Mouse (Mus musculus) midbrain, embryonic 13.5 days (tissue): ENCODE measurements at regions not wholly inside any gene's neighbourhood (a gene's known extent, or its start where the extent isn't known, plus 50 kb on each side); places are given as distances from the start of the nearest gene placed in this dataset.
A peak's percentile ranks its signal among the peaks of the same experiment; 100 is the strongest.

ENCODE experiments used
- ATAC-seq: fragments of 200-750 bp; cut with Nextera tagmentation; 2 replicates; pipeline ENCODE4 v1.8.0; 2017; ENCODE audit warnings: mild to moderate bottlenecking, moderate TSS enrichment, moderate library complexity
- H3K27ac ChIP-seq: fragments of 300-500 bp; sonication (generic); 2 replicates; pipeline ENCODE4 v1.5.1; 2015; ENCODE audit warnings: inconsistent platforms, mild to moderate bottlenecking, moderate library complexity
- H3K27me3 ChIP-seq: fragments of 300-500 bp; sonication (generic); 2 replicates; pipeline ENCODE4 v1.6.1; 2015; ENCODE audit warnings: mild to moderate bottlenecking, inconsistent platforms
- H3K36me3 ChIP-seq: fragments of 300-500 bp; sonication (generic); 2 replicates; pipeline ENCODE4 v1.6.1; 2015; ENCODE audit warnings: mild to moderate bottlenecking, inconsistent platforms
- H3K4me1 ChIP-seq: fragments of 300-500 bp; sonication (generic); replicated peaks from 2 replicates; pipeline ENCODE4 v1.6.1; 2015; ENCODE audit warnings: inconsistent platforms
- H3K4me2 ChIP-seq: fragments of 300-500 bp; sonication (generic); replicated peaks from 2 replicates; pipeline ENCODE4 v1.6.1; 2015; ENCODE audit warnings: moderate library complexity, mild to moderate bottlenecking, inconsistent platforms
- H3K4me3 ChIP-seq: fragments of 300-500 bp; sonication (generic); replicated peaks from 2 replicates; pipeline ENCODE4 v1.5.1; 2015; ENCODE audit warnings: mild to moderate bottlenecking, inconsistent platforms
- H3K9ac ChIP-seq: fragments of 300-500 bp; sonication (generic); replicated peaks from 2 replicates; pipeline ENCODE4 v1.6.1; 2015; ENCODE audit warnings: mild to moderate bottlenecking, inconsistent platforms
- H3K9me3 ChIP-seq: fragments of 300-500 bp; sonication (generic); 2 replicates; pipeline ENCODE4 v1.6.1; 2016; ENCODE audit warnings: mild to moderate bottlenecking, inconsistent platforms
- WGBS: fragments of 180-500 bp; shearing (Covaris S2); methylation state at CpG from one replicate; pipeline ENCODE4 v1.1.7; 2015; 5-methylcytosine and 5-hydroxymethylcytosine counted together

DNA sequence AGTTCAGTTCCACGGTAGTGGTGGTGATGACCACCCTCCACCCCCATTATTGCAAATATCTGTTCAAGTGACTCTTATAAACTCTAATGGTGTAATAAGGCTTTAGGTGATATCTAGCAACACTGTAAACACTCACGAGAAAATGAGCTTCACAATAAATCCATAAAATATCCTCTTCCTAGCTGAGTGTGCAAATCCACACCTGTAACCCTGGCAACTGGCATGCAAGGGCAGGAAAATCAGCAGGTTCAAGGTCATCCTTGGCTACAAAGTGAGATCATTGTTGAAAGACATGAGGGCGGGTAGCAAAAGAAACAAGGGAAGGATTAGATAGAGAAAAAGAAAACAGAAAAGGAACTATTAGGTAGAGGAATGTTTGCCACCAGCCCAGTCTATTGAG, 86.8 kb downstream of the Sox4 start:
- peaks cover 48% of the 10 kb centered on the region for H3K36me3 ChIP-seq
- H3K4me1 ChIP-seq = peaks cover 29% of the 10 kb centered on the region
- peaks cover 4% of the 10 kb centered on the region; the same call in 1 of the 2 replicates for H3K9me3 ChIP-seq
- no peak overlapping the region for H3K4me2 ChIP-seq
- H3K27me3 ChIP-seq = no peaks in the 10 kb centered on the region
- 0 out of 2 replicates have a peak overlapping the region, but pooled peaks have one; percentile 20 for H3K27ac ChIP-seq
- 76% methylated on average over 3 of the region's 3 CpGs for WGBS
- no peak overlapping the region for H3K4me3 ChIP-seq
- no peak overlapping the region for H3K9ac ChIP-seq
- no peak for ATAC-seq

DNA sequence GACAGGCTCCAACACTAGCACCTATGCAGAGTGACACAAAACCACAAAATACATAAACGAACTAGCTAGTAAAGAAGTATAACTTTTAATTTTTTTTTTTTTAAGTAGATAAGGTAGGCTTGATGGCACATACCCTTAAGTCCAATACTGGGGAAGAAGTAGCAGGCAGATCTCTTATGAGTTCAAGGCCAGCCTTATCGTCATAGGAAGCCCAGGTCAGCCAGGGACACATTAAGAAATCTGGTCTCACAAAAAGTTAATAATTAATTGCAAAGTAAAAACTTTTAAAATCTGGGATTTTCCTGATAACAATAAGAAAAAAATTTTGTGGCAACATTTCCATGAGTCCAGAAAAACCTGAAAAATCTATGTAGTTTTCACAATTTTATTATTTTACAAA, 92.9 kb downstream of the Sox4 start:
- Histone ChIP-seq H3K4me3 (no peak overlapping the region), H3K4me2 (no peak overlapping the region), H3K4me1 (peaks cover 24% of the 10 kb centered on the region), H3K9ac (no peak overlapping the region), H3K27ac (no peak overlapping the region), H3K9me3 (peaks cover 4% of the 10 kb centered on the region; the same call in 1 of the 2 replicates), H3K27me3 (no peaks in the 10 kb centered on the region), H3K36me3 (peaks cover 25% of the 10 kb centered on the region)
- no peak for ATAC-seq
- 83% methylated on average over 2 of the region's 2 CpGs for WGBS

DNA sequence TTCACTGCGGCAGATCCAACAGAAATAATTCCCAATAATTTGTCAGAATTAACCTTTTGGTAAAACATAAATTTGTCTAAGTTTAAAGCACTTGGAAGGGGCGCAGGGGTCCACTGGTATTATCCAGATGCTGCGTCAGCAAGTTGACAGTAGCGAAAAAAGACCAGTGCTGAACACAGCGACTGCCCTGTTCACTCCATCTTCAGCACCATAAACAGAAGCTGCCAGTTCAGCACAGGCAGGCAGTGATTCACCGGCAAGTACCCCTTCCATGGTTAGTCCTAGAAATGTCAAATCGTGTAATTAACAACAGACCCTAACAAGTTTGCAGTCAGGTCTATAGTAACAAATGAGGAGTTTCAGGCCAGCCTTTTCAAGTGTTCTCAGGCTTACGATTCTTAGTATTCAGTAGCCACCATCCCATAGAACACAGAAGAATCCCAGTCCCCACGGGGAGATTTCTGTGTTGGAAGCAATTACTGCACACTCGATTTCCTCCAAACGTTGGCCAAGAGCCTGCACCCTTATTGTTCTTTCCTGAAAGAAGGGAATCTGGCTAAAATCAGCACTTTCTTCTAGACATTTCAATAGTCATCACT, 93.6 kb downstream of the Sox4 start:
- Histone ChIP-seq H3K4me3 (no peak overlapping the region), H3K9me3 (peaks cover 4% of the 10 kb centered on the region; the same call in 1 of the 2 replicates), H3K4me1 (peaks cover 24% of the 10 kb centered on the region), H3K4me2 (no peak overlapping the region), H3K9ac (no peak overlapping the region), H3K36me3 (peaks cover 21% of the 10 kb centered on the region), H3K27me3 (no peaks in the 10 kb centered on the region), H3K27ac (no peak overlapping the region)
- WGBS = 50% methylated on average over 11 of the region's 11 CpGs
- ATAC-seq = 0 out of 2 replicates have a peak, but pooled peaks have one; percentile 14

DNA sequence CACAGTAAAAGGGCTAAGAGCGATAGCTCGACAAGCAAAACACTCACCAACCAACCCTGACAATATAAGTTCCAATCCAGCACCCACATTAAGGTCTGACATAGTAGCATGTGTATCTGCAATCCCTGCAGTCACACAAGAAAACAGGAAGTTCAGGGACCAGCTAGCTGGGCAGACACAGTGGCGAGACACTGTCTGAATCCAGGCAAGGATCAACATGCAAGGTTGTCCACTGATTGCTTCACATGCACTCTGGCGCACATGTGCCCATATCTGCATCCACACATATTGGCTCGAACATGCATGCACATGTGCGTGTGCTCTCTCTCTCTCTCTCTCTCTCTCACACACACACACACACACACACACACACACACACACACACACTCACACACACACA, 95.5 kb downstream of the Sox4 start:
- ATAC-seq = no peak
- WGBS = 89% methylated on average over 6 of the region's 6 CpGs
- peaks cover 5% of the 10 kb centered on the region; the same call in 1 of the 2 replicates for H3K36me3 ChIP-seq
- H3K27me3 ChIP-seq = no peaks in the 10 kb centered on the region
- H3K9me3 ChIP-seq = peaks cover 4% of the 10 kb centered on the region; the same call in 1 of the 2 replicates
- H3K9ac ChIP-seq = no peak overlapping the region
- H3K4me1 ChIP-seq = peaks cover 28% of the 10 kb centered on the region
- H3K27ac ChIP-seq = no peak overlapping the region
- no peak overlapping the region for H3K4me2 ChIP-seq
- no peak overlapping the region for H3K4me3 ChIP-seq

DNA sequence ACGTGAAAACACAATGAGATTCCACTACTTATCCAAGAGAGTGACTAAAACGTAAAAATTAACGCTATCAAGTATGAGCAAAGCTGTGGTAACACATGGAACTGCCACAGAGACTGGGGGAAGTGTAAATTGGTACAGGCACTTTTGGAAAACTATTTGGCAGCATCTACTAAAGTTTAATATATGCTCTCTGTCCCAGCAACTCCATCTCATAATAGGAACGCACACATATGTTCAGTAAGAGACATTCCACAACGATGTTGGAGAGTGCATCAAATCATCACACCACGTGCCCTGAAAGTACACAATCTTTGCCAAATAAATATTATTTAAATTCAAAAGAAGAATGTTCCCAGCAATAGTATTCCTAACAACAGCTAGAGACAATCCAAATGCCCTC, 96.3 kb downstream of the Sox4 start:
- no peak for ATAC-seq

DNA sequence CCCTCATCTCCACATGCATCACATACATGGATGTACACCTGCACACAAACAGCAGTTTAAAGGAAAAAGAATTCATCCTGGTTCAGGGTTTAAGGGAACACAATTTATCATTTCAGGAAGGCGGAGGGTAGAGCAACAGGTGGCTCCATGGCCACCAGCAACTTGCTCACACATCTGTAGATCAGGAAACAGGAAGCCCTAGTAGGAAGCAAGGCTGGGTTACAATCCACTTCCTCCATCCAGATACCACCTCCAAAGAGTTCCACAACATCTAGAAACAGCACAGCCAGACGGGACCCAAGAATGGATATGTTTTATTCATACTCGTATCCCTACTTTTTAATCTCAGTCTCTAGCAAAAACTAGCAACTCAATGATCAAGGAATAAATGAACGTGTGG, 97.0 kb downstream of the Sox4 start:
- Histone ChIP-seq H3K36me3 (no peaks in the 10 kb centered on the region), H3K4me3 (no peak overlapping the region), H3K9me3 (0 out of 2 replicates have a peak, but pooled peaks cover 3% of the 10 kb centered on the region), H3K27ac (no peak overlapping the region), H3K4me2 (no peak overlapping the region), H3K27me3 (no peaks in the 10 kb centered on the region), H3K9ac (no peak overlapping the region), H3K4me1 (peaks cover 28% of the 10 kb centered on the region)
- no peak for ATAC-seq
- whole genome bisulfite sequencing = 86% methylated on average over 4 of the region's 4 CpGs

More for the DNA sequence above, 96.3 kb downstream of the Sox4 start:
- Histone ChIP-seq H3K9me3 (0 out of 2 replicates have a peak, but pooled peaks cover 3% of the 10 kb centered on the region), H3K36me3 (no peaks in the 10 kb centered on the region), H3K4me3 (no peak overlapping the region), H3K27me3 (no peaks in the 10 kb centered on the region), H3K4me2 (no peak overlapping the region), H3K27ac (no peak overlapping the region), H3K9ac (no peak overlapping the region), H3K4me1 (peaks cover 28% of the 10 kb centered on the region)
- WGBS = 97% methylated on average over 6 of the region's 6 CpGs

DNA sequence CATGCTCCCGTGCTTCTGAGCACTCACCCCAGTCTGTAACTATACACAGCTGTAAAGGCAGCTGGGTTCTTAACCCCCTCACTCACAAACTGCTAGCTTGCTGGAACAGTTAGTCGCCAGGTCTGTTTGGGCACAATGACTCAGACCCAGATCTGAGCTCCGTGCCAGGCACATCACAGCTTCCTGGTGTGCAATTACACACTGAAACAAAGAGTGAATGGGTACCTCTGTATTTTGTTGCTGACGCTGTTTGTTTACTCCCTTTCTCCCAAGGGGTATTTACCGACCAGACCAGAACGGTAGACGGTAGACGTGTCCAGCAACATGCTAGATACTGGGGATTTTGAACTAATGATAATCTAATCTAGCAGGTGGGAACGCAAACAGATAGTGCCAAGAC, 99.3 kb downstream of the Sox4 start:
- 93% methylated on average over 9 of the region's 9 CpGs for WGBS
- Histone ChIP-seq H3K4me1 (peaks cover 19% of the 10 kb centered on the region; the same call in 1 of the 2 replicates), H3K27me3 (no peaks in the 10 kb centered on the region), H3K9me3 (0 out of 2 replicates have a peak, but pooled peaks cover 3% of the 10 kb centered on the region), H3K27ac (no peak overlapping the region), H3K4me2 (no peak overlapping the region), H3K4me3 (no peak overlapping the region), H3K9ac (no peak overlapping the region), H3K36me3 (no peaks in the 10 kb centered on the region)
- no peak for ATAC-seq

DNA sequence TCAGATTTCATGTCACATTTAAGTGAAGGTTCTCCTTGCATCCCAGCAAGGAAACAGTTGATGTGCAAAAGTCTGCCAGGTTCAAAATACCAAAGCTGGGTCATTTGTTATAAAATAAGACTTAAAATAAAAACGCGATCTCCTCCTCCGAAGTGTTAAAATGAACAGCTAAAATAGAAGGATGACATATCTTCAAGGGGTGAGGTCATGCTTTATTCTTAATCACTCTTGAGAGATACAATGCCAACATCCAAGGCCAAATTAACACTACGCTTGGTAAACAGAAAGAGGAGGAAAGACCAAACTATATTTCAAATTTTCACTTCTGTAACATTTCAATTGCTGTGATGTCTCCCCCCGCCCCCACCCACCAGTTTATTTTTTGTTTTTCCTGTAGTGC, 105.2 kb downstream of the Sox4 start:
- H3K27me3 ChIP-seq = no peaks in the 10 kb centered on the region
- 94% methylated on average over 5 of the region's 5 CpGs for WGBS
- no peak overlapping the region for H3K4me2 ChIP-seq
- no peak overlapping the region for H3K4me3 ChIP-seq
- H3K36me3 ChIP-seq = no peaks in the 10 kb centered on the region
- no peak overlapping the region for H3K9ac ChIP-seq
- H3K9me3 ChIP-seq = 0 out of 2 replicates have a peak, but pooled peaks cover 3% of the 10 kb centered on the region
- H3K4me1 ChIP-seq = peaks cover 34% of the 10 kb centered on the region
- ATAC-seq = no peak
- no peak overlapping the region for H3K27ac ChIP-seq

DNA sequence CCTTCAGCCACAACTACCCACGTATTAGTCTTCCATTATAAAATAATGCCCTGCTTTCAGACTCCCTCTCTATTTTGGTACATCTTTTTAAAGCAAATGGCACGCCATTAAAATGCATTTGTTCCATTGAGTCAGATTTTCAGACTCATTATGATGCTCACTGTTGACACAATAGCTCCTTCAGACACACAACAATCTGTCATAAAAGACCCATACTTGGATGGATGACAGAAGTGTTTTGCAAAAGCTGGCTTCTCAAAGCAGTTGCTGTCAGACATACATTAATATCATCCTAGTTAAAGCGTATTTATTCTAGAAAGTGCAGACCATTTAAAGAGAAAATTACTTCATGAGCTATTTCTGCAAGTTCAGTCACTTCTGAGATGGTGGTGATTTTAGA, 106.0 kb downstream of the Sox4 start:
- Histone ChIP-seq H3K36me3 (no peaks in the 10 kb centered on the region), H3K4me2 (no peak overlapping the region), H3K4me1 (peaks cover 35% of the 10 kb centered on the region), H3K9ac (no peak overlapping the region), H3K9me3 (no peaks in the 10 kb centered on the region), H3K4me3 (no peak overlapping the region), H3K27me3 (no peaks in the 10 kb centered on the region), H3K27ac (no peak overlapping the region)
- ATAC-seq = no peak
- 47% methylated on average over 3 of the region's 3 CpGs for WGBS

DNA sequence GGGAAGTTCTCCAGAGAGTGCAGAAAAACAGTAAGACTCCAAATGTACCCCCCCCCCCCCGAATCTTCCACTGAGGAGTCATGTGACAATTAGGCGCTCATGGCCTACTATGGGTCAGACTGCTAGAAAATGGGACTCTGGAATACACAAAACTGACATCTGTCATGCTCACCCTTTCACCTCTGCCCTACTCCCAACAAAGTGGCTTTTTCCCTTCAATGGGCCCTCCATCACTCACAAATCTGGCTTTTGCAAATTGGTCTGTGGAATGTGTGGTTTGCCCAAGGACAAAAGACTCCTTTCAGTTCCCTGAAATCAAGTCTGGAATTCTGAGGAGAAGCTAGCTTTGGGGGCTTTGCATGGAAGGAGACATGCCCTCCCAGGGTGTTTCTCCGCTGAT, 109.0 kb downstream of the Sox4 start:
- peak overlapping the region; percentile 11; the same call in 1 of the 2 replicates for H3K27ac ChIP-seq
- H3K4me2 ChIP-seq = no peak overlapping the region
- H3K9me3 ChIP-seq = no peaks in the 10 kb centered on the region
- peaks cover 42% of the 10 kb centered on the region for H3K4me1 ChIP-seq
- WGBS = 41% methylated on average over 3 of the region's 3 CpGs
- H3K9ac ChIP-seq = no peak overlapping the region
- H3K36me3 ChIP-seq = no peaks in the 10 kb centered on the region
- no peak for ATAC-seq
- no peak overlapping the region for H3K4me3 ChIP-seq
- no peaks in the 10 kb centered on the region for H3K27me3 ChIP-seq

DNA sequence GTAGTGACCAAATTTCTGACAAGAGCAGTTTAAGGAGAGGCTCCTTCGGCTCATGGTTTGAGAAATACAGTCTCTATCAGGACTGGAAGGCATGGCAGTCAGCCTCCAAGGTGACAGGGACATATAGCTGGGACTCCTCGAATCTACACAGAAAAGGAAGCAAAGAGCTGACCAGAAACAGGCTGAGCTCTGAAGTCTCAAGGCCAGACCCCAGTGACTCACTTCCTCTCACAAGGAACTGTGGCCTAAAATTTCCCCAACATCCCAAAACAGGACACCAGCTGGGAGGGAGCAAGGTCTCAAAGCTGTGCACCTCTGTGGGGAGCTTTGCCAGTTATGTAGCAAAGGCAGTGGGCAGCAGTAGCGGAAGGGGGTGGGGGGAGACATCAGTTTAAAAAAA, 110.7 kb downstream of the Sox4 start:
- peaks cover 41% of the 10 kb centered on the region for H3K4me1 ChIP-seq
- 88% methylated on average over 3 of the region's 3 CpGs for WGBS

DNA sequence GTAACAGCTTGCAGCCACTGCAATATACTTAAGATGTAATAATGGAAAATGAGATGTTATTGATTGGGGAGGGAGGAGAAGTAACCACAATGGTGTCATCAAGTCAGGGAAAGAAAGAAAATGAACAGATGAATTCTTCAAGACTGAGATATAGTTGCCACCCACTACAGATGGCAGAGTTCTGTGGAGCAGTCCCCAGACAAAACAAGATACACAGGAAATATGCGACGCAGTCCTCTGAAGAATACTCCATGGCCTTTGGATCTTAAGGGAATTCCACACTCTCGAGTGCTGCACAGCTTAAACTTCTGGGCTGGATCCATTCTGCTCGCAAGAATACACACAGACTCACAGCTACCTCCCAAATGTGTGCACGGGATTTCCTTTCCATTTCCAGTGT, 113.4 kb downstream of the Sox4 start:
- 73% methylated on average over 5 of the region's 5 CpGs for WGBS
- no peak for ATAC-seq
- H3K4me2 ChIP-seq = no peak overlapping the region
- no peaks in the 10 kb centered on the region for H3K36me3 ChIP-seq
- H3K4me1 ChIP-seq = peaks cover 27% of the 10 kb centered on the region
- no peak overlapping the region for H3K4me3 ChIP-seq
- H3K27me3 ChIP-seq = no peaks in the 10 kb centered on the region
- 0 out of 2 replicates have a peak overlapping the region, but pooled peaks have one; percentile 32 for H3K27ac ChIP-seq
- H3K9ac ChIP-seq = no peak overlapping the region
- no peaks in the 10 kb centered on the region for H3K9me3 ChIP-seq

More for the DNA sequence above, 110.7 kb downstream of the Sox4 start:
- no peak overlapping the region for H3K4me3 ChIP-seq
- H3K27me3 ChIP-seq = no peaks in the 10 kb centered on the region
- no peaks in the 10 kb centered on the region for H3K36me3 ChIP-seq
- no peak overlapping the region for H3K9ac ChIP-seq
- ATAC-seq = no peak
- H3K27ac ChIP-seq = no peak overlapping the region
- H3K9me3 ChIP-seq = no peaks in the 10 kb centered on the region
- H3K4me2 ChIP-seq = no peak overlapping the region

DNA sequence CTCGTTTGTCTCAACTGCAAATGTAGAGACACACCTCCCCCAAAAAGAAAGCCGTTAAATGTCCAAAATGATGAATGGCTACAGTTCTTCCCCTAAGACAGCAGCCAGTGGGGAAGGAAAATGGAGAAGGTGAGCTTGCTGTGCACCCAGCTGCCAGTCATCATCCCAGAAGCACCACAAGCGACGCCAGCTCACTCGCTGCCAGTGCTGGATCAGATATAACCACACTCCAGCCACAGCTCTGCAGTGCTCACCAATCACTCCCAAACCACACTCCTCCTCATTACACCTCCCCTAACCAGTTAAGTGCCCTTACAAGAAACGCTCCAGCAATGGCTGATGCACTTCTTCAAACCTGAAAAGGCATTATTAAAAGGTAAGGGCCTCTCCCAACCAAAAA, 114.4 kb downstream of the Sox4 start:
- ATAC-seq = no peak
- 74% methylated on average over 6 of the region's 6 CpGs for WGBS
- Histone ChIP-seq H3K36me3 (no peaks in the 10 kb centered on the region), H3K4me1 (peaks cover 20% of the 10 kb centered on the region), H3K4me2 (no peak overlapping the region), H3K27ac (no peak overlapping the region), H3K9ac (no peak overlapping the region), H3K4me3 (no peak overlapping the region), H3K9me3 (no peaks in the 10 kb centered on the region), H3K27me3 (no peaks in the 10 kb centered on the region)
